Mouse (Mus musculus): ENCODE measurements at regions not wholly inside any gene's neighbourhood (a gene's known extent, or its start where the extent isn't known, plus 50 kb on each side); places are given as distances from the start of the nearest gene placed in this dataset.

- 69% methylated on average over 6 of the region's 6 CpGs for WGBS
- no peak overlapping the region for H3K4me3 ChIP-seq (ENCODE audit: low read depth, low read length)
- no peaks in the 10 kb centered on the region for H3K4me1 ChIP-seq (ENCODE audit: control insufficient read depth, insufficient read depth, insufficient read length, low read length)
- no peaks in the 10 kb centered on the region for H3K27me3 ChIP-seq (ENCODE audit: control insufficient read depth, insufficient read depth, low read length)
- TF ChIP-seq POLR2A (IDR thresholded peaks at IDR 0.05; ENCODE audit: low read depth, low read length) (no peak), CTCF (IDR thresholded peaks at IDR 0.05; ENCODE audit: extremely low read depth, insufficient read length, insufficient replicate concordance, low read depth, low read length) (no peak)
- no peak overlapping the region for H3K27ac ChIP-seq (ENCODE audit: insufficient read depth, low read depth, low read length)
- no peaks in the 10 kb centered on the region for H3K36me3 ChIP-seq (ENCODE audit: control insufficient read depth, insufficient read depth, low read length)
Observed at GRCm38 (mm10) chr3:37799809-37800208, 75.5 kb upstream of the Gm5148 start.

GRCm38 (mm10) chr3:37789711-37790110 is 65.4 kb upstream of the Gm5148 start:
- TF ChIP-seq CTCF (IDR thresholded peaks at IDR 0.05; ENCODE audit: extremely low read depth, insufficient read length, insufficient replicate concordance, low read depth, low read length) (no peak), POLR2A (IDR thresholded peaks at IDR 0.05; ENCODE audit: low read depth, low read length) (no peak)
- 25% methylated on average over 7 of the region's 7 CpGs for WGBS
- peaks cover 3% of the 10 kb centered on the region; the same call in 1 of the 2 replicates for H3K4me1 ChIP-seq (ENCODE audit: control insufficient read depth, insufficient read depth, insufficient read length, low read length)
- no peaks in the 10 kb centered on the region for H3K36me3 ChIP-seq (ENCODE audit: control insufficient read depth, insufficient read depth, low read length)
- H3K27me3 ChIP-seq (ENCODE audit: control insufficient read depth, insufficient read depth, low read length), result no peaks in the 10 kb centered on the region
- no peak overlapping the region for H3K4me3 ChIP-seq (ENCODE audit: low read depth, low read length)
- no peak overlapping the region for H3K27ac ChIP-seq (ENCODE audit: insufficient read depth, low read depth, low read length)

GRCm38 (mm10) chr3:37789143-37789697 is 64.9 kb upstream of the Gm5148 start:
- H3K4me3 ChIP-seq (ENCODE audit: low read depth, low read length), result no peak overlapping the region
- no peak overlapping the region for H3K27ac ChIP-seq (ENCODE audit: insufficient read depth, low read depth, low read length)
- H3K36me3 ChIP-seq (ENCODE audit: control insufficient read depth, insufficient read depth, low read length), result no peaks in the 10 kb centered on the region
- no peak for TF ChIP-seq POLR2A (IDR thresholded peaks at IDR 0.05; ENCODE audit: low read depth, low read length)
- TF ChIP-seq CTCF (IDR thresholded peaks at IDR 0.05; ENCODE audit: extremely low read depth, insufficient read length, insufficient replicate concordance, low read depth, low read length), result peak; percentile 4; the same call in 1 of the 2 replicates
- H3K4me1 ChIP-seq (ENCODE audit: control insufficient read depth, insufficient read depth, insufficient read length, low read length), result peaks cover 3% of the 10 kb centered on the region; the same call in 1 of the 2 replicates
- H3K27me3 ChIP-seq (ENCODE audit: control insufficient read depth, insufficient read depth, low read length), result no peaks in the 10 kb centered on the region
- WGBS, result 27% methylated on average over 11 of the region's 11 CpGs

GRCm38 (mm10) chr3:37788366-37788765 is 64.1 kb upstream of the Gm5148 start:
- TF ChIP-seq POLR2A (IDR thresholded peaks at IDR 0.05; ENCODE audit: low read depth, low read length), result no peak
- TF ChIP-seq CTCF (IDR thresholded peaks at IDR 0.05; ENCODE audit: extremely low read depth, insufficient read length, insufficient replicate concordance, low read depth, low read length), result no peak
- Histone ChIP-seq H3K27ac (ENCODE audit: insufficient read depth, low read depth, low read length) (no peak overlapping the region), H3K27me3 (ENCODE audit: control insufficient read depth, insufficient read depth, low read length) (no peaks in the 10 kb centered on the region), H3K4me1 (ENCODE audit: control insufficient read depth, insufficient read depth, insufficient read length, low read length) (peaks cover 3% of the 10 kb centered on the region; the same call in 1 of the 2 replicates), H3K4me3 (ENCODE audit: low read depth, low read length) (no peak overlapping the region), H3K36me3 (ENCODE audit: control insufficient read depth, insufficient read depth, low read length) (no peaks in the 10 kb centered on the region)
- WGBS, result 60% methylated on average over 9 of the region's 9 CpGs

GRCm38 (mm10) chr3:37786792-37787191 is 62.5 kb upstream of the Gm5148 start:
- H3K27me3 ChIP-seq (ENCODE audit: control insufficient read depth, insufficient read depth, low read length), result no peaks in the 10 kb centered on the region
- H3K27ac ChIP-seq (ENCODE audit: insufficient read depth, low read depth, low read length), result no peak overlapping the region
- H3K4me3 ChIP-seq (ENCODE audit: low read depth, low read length), result no peak overlapping the region
- TF ChIP-seq CTCF (IDR thresholded peaks at IDR 0.05; ENCODE audit: extremely low read depth, insufficient read length, insufficient replicate concordance, low read depth, low read length) (no peak), POLR2A (IDR thresholded peaks at IDR 0.05; ENCODE audit: low read depth, low read length) (no peak)
- H3K4me1 ChIP-seq (ENCODE audit: control insufficient read depth, insufficient read depth, insufficient read length, low read length), result peaks cover 3% of the 10 kb centered on the region; the same call in 1 of the 2 replicates
- H3K36me3 ChIP-seq (ENCODE audit: control insufficient read depth, insufficient read depth, low read length), result no peaks in the 10 kb centered on the region
- 92% methylated on average over 3 of the region's 3 CpGs for WGBS

GRCm38 (mm10) chr3:37781086-37781485 is 56.8 kb upstream of the Gm5148 start:
- WGBS, result 91% methylated on average over 2 of the region's 2 CpGs
- H3K27ac ChIP-seq (ENCODE audit: insufficient read depth, low read depth, low read length), result no peak overlapping the region
- no peaks in the 10 kb centered on the region for H3K36me3 ChIP-seq (ENCODE audit: control insufficient read depth, insufficient read depth, low read length)
- H3K27me3 ChIP-seq (ENCODE audit: control insufficient read depth, insufficient read depth, low read length), result no peaks in the 10 kb centered on the region
- no peak overlapping the region for H3K4me3 ChIP-seq (ENCODE audit: low read depth, low read length)
- TF ChIP-seq CTCF (IDR thresholded peaks at IDR 0.05; ENCODE audit: extremely low read depth, insufficient read length, insufficient replicate concordance, low read depth, low read length) (no peak), POLR2A (IDR thresholded peaks at IDR 0.05; ENCODE audit: low read depth, low read length) (no peak)
- H3K4me1 ChIP-seq (ENCODE audit: control insufficient read depth, insufficient read depth, insufficient read length, low read length), result no peaks in the 10 kb centered on the region

- H3K27ac ChIP-seq (ENCODE audit: insufficient read depth, low read depth, low read length), result no peak overlapping the region
- no peaks in the 10 kb centered on the region for H3K4me1 ChIP-seq (ENCODE audit: control insufficient read depth, insufficient read depth, insufficient read length, low read length)
- no peaks in the 10 kb centered on the region for H3K27me3 ChIP-seq (ENCODE audit: control insufficient read depth, insufficient read depth, low read length)
- no peaks in the 10 kb centered on the region for H3K36me3 ChIP-seq (ENCODE audit: control insufficient read depth, insufficient read depth, low read length)
- TF ChIP-seq CTCF (IDR thresholded peaks at IDR 0.05; ENCODE audit: extremely low read depth, insufficient read length, insufficient replicate concordance, low read depth, low read length) (no peak), POLR2A (IDR thresholded peaks at IDR 0.05; ENCODE audit: low read depth, low read length) (no peak)
- H3K4me3 ChIP-seq (ENCODE audit: low read depth, low read length), result no peak overlapping the region
- WGBS, result 81% methylated on average over 11 of the region's 11 CpGs
Observed at GRCm38 (mm10) chr3:37779867-37780475, 55.7 kb upstream of the Gm5148 start.
